Mouse (Mus musculus) thymus, adult 2 months (tissue): ENCODE data around the gene 1600014C23Rik.

Experiments
- CTCF ChIP-seq: fragments of 200-500 bp; IDR thresholded peaks from 2 replicates; pipeline ENCODE4 v1.5.1; 2012; ENCODE audit warnings: mild to moderate bottlenecking, control low read depth, low read length, moderate library complexity, borderline replicate concordance; ENCODE audit not compliant: control insufficient read depth, poor library complexity, insufficient read depth; ENCODE audit errors: extremely low read depth
- POLR2A ChIP-seq: fragments of 200-500 bp; IDR thresholded peaks from 2 replicates; pipeline ENCODE4 v1.6.1; 2012; ENCODE audit warnings: mild to moderate bottlenecking, low read length, control low read depth, moderate library complexity; ENCODE audit not compliant: control insufficient read depth, poor library complexity, insufficient read depth; ENCODE audit errors: extremely low read depth

GRCm38 (mm10) chr17:45702254-45702653 is 31.4 kb downstream of the 1600014C23Rik start:
- TF ChIP-seq CTCF (no peak), POLR2A (no peak)
